Comparison of ENCODE assay signal across 8 mouse cellular contexts in the genomic region with DNA sequence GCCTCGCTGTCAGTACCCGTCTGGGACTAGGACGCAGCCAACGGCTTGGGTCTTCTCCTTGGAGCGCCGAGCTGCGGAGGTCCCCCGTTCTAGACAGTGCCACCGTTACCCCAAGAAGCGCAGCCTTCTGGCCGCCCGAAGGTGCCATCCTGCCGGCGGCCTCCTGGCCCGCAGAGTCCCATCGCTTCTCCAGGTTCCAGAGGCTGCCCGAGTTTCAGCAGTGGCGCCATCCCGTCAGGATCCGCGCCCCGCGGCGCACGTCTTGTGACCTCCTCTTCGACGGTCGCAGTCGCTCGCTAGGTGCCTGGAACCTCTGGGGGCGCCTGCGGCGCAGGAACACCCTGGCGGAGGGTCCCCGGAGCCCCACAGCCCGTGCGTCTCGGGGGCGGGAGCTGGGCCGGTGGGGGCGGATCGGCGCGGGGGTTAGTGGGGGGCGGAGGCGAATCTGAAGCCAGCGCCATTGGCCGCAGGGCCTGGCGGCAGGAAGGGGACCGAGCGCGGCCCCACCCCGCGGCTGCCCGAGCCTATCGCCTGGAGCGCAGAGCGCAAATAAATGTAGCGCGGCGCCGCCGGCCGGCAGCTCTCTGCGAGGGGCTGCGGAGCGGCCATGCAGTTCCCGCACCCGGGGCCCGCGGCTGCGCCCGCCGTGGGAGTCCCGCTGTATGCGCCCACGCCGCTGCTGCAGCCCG. TPM values are rescaled to one million over a fixed set of nuclear protein-coding genes. Genes with fewer than 3 reads are reported as not detected.
A peak's percentile ranks its signal among the peaks of the same experiment; 100 is the strongest.
DNase-seq lines count a peak whose midpoint lies in the region; ATAC-seq and TF ChIP-seq lines count a peak whose summit lies in the region.

A gene (plus strand): TSS at position 548 of the 689 bp plus-strand sequence.

- under 1% methylated on average over 67 of the region's 79 CpGs for WGBS in hindbrain, embryonic 13.5 days

- H3K4me2 ChIP-seq in hindbrain, embryonic 13.5 days, result peak within 1 kb of the TSS; percentile 58

- H3K36me3 ChIP-seq in ES-Bruce4 (ENCODE audit: control insufficient read depth, insufficient read depth, low read length, poor library complexity, severe bottlenecking), result peaks cover 2% of the 10 kb centered on the region; the same call in 1 of the 2 replicates
- H3K36me3 ChIP-seq in hindbrain, embryonic 13.5 days, result no peaks in the 10 kb centered on the region

- ATAC-seq in hindbrain, embryonic 13.5 days (ENCODE audit: low FRiP score), result peak; percentile 64
- ATAC-seq in megakaryocyte, adult 5-6 weeks (ENCODE audit: poor library complexity, severe bottlenecking), result peak; percentile 79

- H3K9ac ChIP-seq in ES-Bruce4 (ENCODE audit: low read depth, poor library complexity, severe bottlenecking), result peak within 1 kb of the TSS; percentile 99
- 0 out of 2 replicates have a peak within 1 kb of the TSS, but pooled peaks have one; percentile 53 for H3K9ac ChIP-seq in hindbrain, embryonic 13.5 days

- H3K4me3 ChIP-seq in ES-Bruce4 (ENCODE audit: low read depth, low read length), result peak within 1 kb of the TSS; percentile 94
- peak within 1 kb of the TSS; percentile 41 for H3K4me3 ChIP-seq in hindbrain, embryonic 13.5 days

- no peak within 1 kb of the TSS for H3K27ac ChIP-seq in ES-Bruce4 (ENCODE audit: insufficient read depth, low read length)
- peak within 1 kb of the TSS; percentile 30; the same call in 1 of the 2 replicates for H3K27ac ChIP-seq in hindbrain, embryonic 13.5 days

- intact Hi-C loops in left cerebral cortex, postnatal 14 days (cut with DNase I), result no loop called here

- TF ChIP-seq EP300 in ES-Bruce4 (IDR thresholded peaks at IDR 0.05; ENCODE audit: insufficient read depth, low read depth, low read length), result no peak

- TF ChIP-seq POLR2A in ES-Bruce4 (IDR thresholded peaks at IDR 0.05; ENCODE audit: insufficient read depth, low read length), result no peak

- 0 out of 2 replicates have a peak, but pooled peaks cover 3% of the 10 kb centered on the region for H3K27me3 ChIP-seq in ES-Bruce4 (ENCODE audit: control insufficient read depth, insufficient read depth, low read length, poor library complexity, severe bottlenecking)
- H3K27me3 ChIP-seq in hindbrain, embryonic 13.5 days, result peaks cover 93% of the 10 kb centered on the region

- no peak for TF ChIP-seq CTCF in ES-Bruce4 (IDR thresholded peaks at IDR 0.05; ENCODE audit: low read depth, low read length)

- DNase-seq in brain, adult 2 months (ENCODE audit: low read depth, low spot score), result peak; percentile 20
- DNase-seq in gastrocnemius, adult 18-20 months (ENCODE audit: low spot score), result peak; percentile 56
- DNase-seq in left cerebral cortex, postnatal 14 days (ENCODE audit: low spot score in 2 of 2), result peak; percentile 28 to 46
- peak; percentile 13 for DNase-seq in retina, postnatal 7 days (ENCODE audit: low read depth, low spot score)
- DNase-seq in thymus, postnatal 36 days, result peak; percentile 42 to 51

- no peaks in the 10 kb centered on the region for H3K4me1 ChIP-seq in ES-Bruce4 (ENCODE audit: control insufficient read depth, insufficient read depth, low read length)
- H3K4me1 ChIP-seq in hindbrain, embryonic 13.5 days (replicated peaks), result peaks cover 19% of the 10 kb centered on the region

- H3K9me3 ChIP-seq in ES-Bruce4 (replicated peaks; ENCODE audit: control insufficient read depth, insufficient read depth, low read length, poor library complexity, severe bottlenecking), result no peaks in the 10 kb centered on the region
- no peaks in the 10 kb centered on the region for H3K9me3 ChIP-seq in hindbrain, embryonic 13.5 days

RNA-seq across cellular contexts. Expression of the gene that starts here (rescaled TPM):
- 8.2 and 9.0 TPM in 2 replicates for polyA plus RNA-seq in ES-Bruce4 (2011; ENCODE audit: insufficient read depth, insufficient read length, low read depth, missing spikeins)
- total RNA-seq in gastrocnemius, adult 18-20 months (2021), result under 1 TPM; 0.21 to 0.78 TPM
- 6.7 and 7.2 TPM in 2 replicates for polyA plus RNA-seq in hindbrain, embryonic 13.5 days (2015; fragmentation: Nextera tagmentation; extraction: Ambion mirVana)
- 1 to 10 TPM; 2.2 to 3.4 TPM for total RNA-seq in left cerebral cortex, postnatal 14 days (2021)
- total RNA-seq in megakaryocyte, adult 5-6 weeks (2015), result 113 and 118 TPM in 2 replicates
- 26.5 and 34.9 TPM in 2 replicates for total RNA-seq in megakaryocyte, adult 5-6 weeks (2017)

Comparison
In these comparisons a context has a peak if more than half of its experiments do, and no peak if none do; other contexts are left out.
1. RNA of the gene that starts here (total RNA-seq): 26.5 to 118 TPM in megakaryocyte, adult 5-6 weeks; 2.2 to 3.4 TPM in left cerebral cortex, postnatal 14 days and 0.21 to 0.78 TPM in gastrocnemius, adult 18-20 months; every median in the first group is over 4 times any median in the second.
2. Peak in DNase-seq in gastrocnemius, adult 18-20 months; RNA of the gene not detected or under 1 TPM.
3. Peak in every context shown above with its lines, with median percentiles within 50 percentile points of each other: DNase-seq.